Comparison of ENCODE assay signal across 11 mouse cellular contexts in the genomic region with DNA sequence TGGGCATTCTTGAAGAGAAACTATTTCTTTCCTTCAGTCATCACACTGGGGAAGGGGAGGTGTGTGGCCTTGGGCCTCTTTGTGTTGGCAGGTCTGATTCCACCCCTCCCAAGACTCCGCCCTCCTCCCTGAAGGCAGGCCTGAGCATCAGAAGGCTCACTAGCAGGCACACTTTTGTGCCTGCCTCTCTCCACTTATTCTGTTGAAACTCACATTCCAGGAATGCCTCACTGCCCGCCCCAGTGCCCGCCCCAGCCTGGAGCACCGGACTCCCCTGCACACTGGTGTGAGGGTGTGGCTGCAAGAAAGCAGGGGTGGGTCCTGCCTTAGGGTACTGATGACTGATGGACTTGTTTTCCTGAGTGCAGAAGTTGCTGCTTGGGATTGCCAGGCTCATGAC. TPM values are rescaled to one million over a fixed set of nuclear protein-coding genes. Genes with fewer than 3 reads are reported as not detected.
DNase-seq lines count a peak whose midpoint lies in the region; ATAC-seq and TF ChIP-seq lines count a peak whose summit lies in the region.
"Had no signal": no experiment of that assay in that cellular context is flagged by ENCODE, and none has a peak within 500 bp of the region (broad histone marks: within the 10 kb centered on the region; RNA-seq: fewer than 3 reads in every experiment).

No protein-coding gene starts in this region.

- TF ChIP-seq POLR2A in kidney, adult 2 months (IDR thresholded peaks at IDR 0.05; ENCODE audit: low read depth, low read length) = no peak

- no peaks in the 10 kb centered on the region for H3K9me3 ChIP-seq in forebrain, embryonic 11.5 days (ENCODE audit: control insufficient read depth, low read length)
- no peaks in the 10 kb centered on the region for H3K9me3 ChIP-seq in forebrain, embryonic 16.5 days (ENCODE audit: control insufficient read depth, low read length)
- no peaks in the 10 kb centered on the region for H3K9me3 ChIP-seq in lung, postnatal 0 days (ENCODE audit: low read length)
- H3K9me3 ChIP-seq: neural tube, embryonic 13.5 days had no signal

- H3K27ac ChIP-seq in forebrain, embryonic 11.5 days (ENCODE audit: low read depth, low read length) = no peak overlapping the region
- no peak overlapping the region for H3K27ac ChIP-seq in forebrain, embryonic 16.5 days (ENCODE audit: low read length)
- no peak overlapping the region for H3K27ac ChIP-seq in kidney, adult 2 months (ENCODE audit: insufficient read depth, low read depth, low read length)
- peak overlapping the region; percentile 69 for H3K27ac ChIP-seq in lung, postnatal 0 days (ENCODE audit: low read length)
- H3K27ac ChIP-seq: neural tube, embryonic 13.5 days had no signal

- no peak for TF ChIP-seq CTCF in kidney, adult 2 months (conservative IDR thresholded peaks at IDR 0.05; ENCODE audit: insufficient read depth, insufficient read length, low read depth, low read length)
- no peak for TF ChIP-seq CTCF in lung, postnatal 0 days (IDR thresholded peaks at IDR 0.05)

- H3K4me2 ChIP-seq in forebrain, embryonic 11.5 days (ENCODE audit: low read depth, low read length, severe bottlenecking) = no peak overlapping the region
- H3K4me2 ChIP-seq in forebrain, embryonic 16.5 days (ENCODE audit: low read length) = no peak overlapping the region
- no peak overlapping the region for H3K4me2 ChIP-seq in lung, postnatal 0 days (replicated peaks; ENCODE audit: low read depth, low read length)
- H3K4me2 ChIP-seq: liver, embryonic 11.5 days; neural tube, embryonic 13.5 days had no signal

- 36% methylated on average over 4 of the region's 4 CpGs for WGBS in forebrain, embryonic 11.5 days
- 33% methylated on average over 4 of the region's 4 CpGs for WGBS in forebrain, embryonic 16.5 days
- WGBS in kidney, adult 2 months = 45% methylated on average over 4 of the region's 4 CpGs
- 35% methylated on average over 4 of the region's 4 CpGs for WGBS in lung, postnatal 0 days

- ATAC-seq in forebrain, embryonic 11.5 days (replicated peaks; ENCODE audit: low FRiP score) = 0 out of 2 replicates have a peak, but pooled peaks have one; percentile 27
- ATAC-seq in forebrain, embryonic 16.5 days = no peak
- ATAC-seq in lung, postnatal 0 days = peak; percentile 88
- no peak for ATAC-seq in granulocyte monocyte progenitor cell, adult 5-6 weeks (replicated peaks; ENCODE audit: poor library complexity, severe bottlenecking)

- H3K27me3 ChIP-seq in forebrain, embryonic 11.5 days (ENCODE audit: control insufficient read depth, insufficient read depth, low read length) = no peaks in the 10 kb centered on the region
- no peaks in the 10 kb centered on the region for H3K27me3 ChIP-seq in forebrain, embryonic 16.5 days (replicated peaks; ENCODE audit: control insufficient read depth, insufficient read depth, low read length)
- H3K27me3 ChIP-seq in kidney, adult 2 months (replicated peaks; ENCODE audit: control insufficient read depth, insufficient read depth, low read length) = no peaks in the 10 kb centered on the region
- H3K27me3 ChIP-seq in lung, postnatal 0 days (replicated peaks; ENCODE audit: insufficient read depth, low read length) = no peaks in the 10 kb centered on the region
- H3K27me3 ChIP-seq: neural tube, embryonic 13.5 days had no signal

- peak; percentile 61 for DNase-seq in forebrain, embryonic 11.5 days (ENCODE audit: low spot score)
- DNase-seq in Muller cell, postnatal 12 days (ENCODE audit: inconsistent ontology term) = peak; percentile 82
- peak; percentile 48 for DNase-seq in kidney, adult 2 months
- DNase-seq in lung, postnatal 0 days (ENCODE audit: low spot score) = peak; percentile 92
- no peak for DNase-seq in gastrocnemius, postnatal 10 days
- no peak for DNase-seq in cerebellum, adult 9-11 months

- 0 out of 2 replicates have a peak, but pooled peaks cover 2% of the 10 kb centered on the region for H3K4me1 ChIP-seq in forebrain, embryonic 11.5 days (replicated peaks; ENCODE audit: control insufficient read depth, insufficient read depth, low read length)
- H3K4me1 ChIP-seq in forebrain, embryonic 16.5 days (replicated peaks; ENCODE audit: control insufficient read depth, insufficient read depth, low read length) = peaks cover 23% of the 10 kb centered on the region
- H3K4me1 ChIP-seq in kidney, adult 2 months (ENCODE audit: control insufficient read depth, insufficient read depth, low read length) = no peaks in the 10 kb centered on the region
- H3K4me1 ChIP-seq in lung, postnatal 0 days (ENCODE audit: insufficient read depth, low read depth, low read length) = peaks cover 22% of the 10 kb centered on the region

- peak; percentile 84 for TF ChIP-seq EP300 in lung, postnatal 0 days (IDR thresholded peaks at IDR 0.05)

- no peak overlapping the region for H3K9ac ChIP-seq in forebrain, embryonic 11.5 days (ENCODE audit: low read length)
- no peak overlapping the region for H3K9ac ChIP-seq in forebrain, embryonic 16.5 days (replicated peaks; ENCODE audit: low read depth, low read length)
- H3K9ac ChIP-seq in lung, postnatal 0 days (replicated peaks; ENCODE audit: low read depth) = no peak overlapping the region
- H3K9ac ChIP-seq: neural tube, embryonic 13.5 days had no signal

- no peak overlapping the region for H3K4me3 ChIP-seq in forebrain, embryonic 11.5 days (ENCODE audit: low read depth, low read length)
- H3K4me3 ChIP-seq in forebrain, embryonic 16.5 days (replicated peaks; ENCODE audit: low read length) = no peak overlapping the region
- no peak overlapping the region for H3K4me3 ChIP-seq in kidney, adult 2 months (ENCODE audit: insufficient read depth, low read depth, low read length)
- no peak overlapping the region for H3K4me3 ChIP-seq in lung, postnatal 0 days (ENCODE audit: low read depth, low read length)
- H3K4me3 ChIP-seq: neural tube, embryonic 13.5 days had no signal

- no peaks in the 10 kb centered on the region for H3K36me3 ChIP-seq in forebrain, embryonic 11.5 days (ENCODE audit: control insufficient read depth, insufficient read depth, low read length)
- H3K36me3 ChIP-seq in forebrain, embryonic 16.5 days (ENCODE audit: control insufficient read depth, insufficient read depth) = no peaks in the 10 kb centered on the region
- no peaks in the 10 kb centered on the region for H3K36me3 ChIP-seq in kidney, adult 2 months (ENCODE audit: control insufficient read depth, insufficient read depth, low read length)
- no peaks in the 10 kb centered on the region for H3K36me3 ChIP-seq in lung, postnatal 0 days (ENCODE audit: insufficient read depth, low read length)
- H3K36me3 ChIP-seq: neural tube, embryonic 13.5 days had no signal

RNA-seq across cellular contexts. Expression of a gene that starts 46.5 kb away (rescaled TPM):
- 2.7 and 4.2 TPM in 2 replicates for polyA plus RNA-seq in forebrain, embryonic 11.5 days (2014; fragmentation: Nextera tagmentation; extraction: Ambion mirVana)
- 20.4 and 27.9 TPM in 2 replicates for polyA plus RNA-seq in forebrain, embryonic 16.5 days (2015; fragmentation: Nextera tagmentation; extraction: Ambion mirVana)
- polyA plus RNA-seq in kidney, adult 2 months (2012; rRNA removed) = 97.0 and 98.2 TPM in 2 replicates
- 44.6 and 52.1 TPM in 2 replicates for polyA plus RNA-seq in lung, postnatal 0 days (2015; fragmentation: Nextera tagmentation; extraction: Ambion mirVana)
- total RNA-seq in gastrocnemius, postnatal 10 days (2021) = 100 to 1,000 TPM in 1 of 2 experiments, 10 to 100 TPM in 1; 93.5 to 103 TPM
- not detected in 2 replicates for total RNA-seq in granulocyte monocyte progenitor cell, adult 5-6 weeks (2014; fragmentation: Nextera tagmentation)
- total RNA-seq in granulocyte monocyte progenitor cell, adult 5-6 weeks (2017) = not detected in 2 replicates

RNA-seq across cellular contexts. Expression of a gene that starts 49.5 kb away (rescaled TPM):
- not detected in 2 replicates for polyA plus RNA-seq in forebrain, embryonic 11.5 days (2014; fragmentation: Nextera tagmentation; extraction: Ambion mirVana)
- not detected in 2 replicates for polyA plus RNA-seq in forebrain, embryonic 16.5 days (2015; fragmentation: Nextera tagmentation; extraction: Ambion mirVana)
- 0.02 TPM in 1 of 2 replicates, not detected in the other for polyA plus RNA-seq in kidney, adult 2 months (2012; rRNA removed)
- polyA plus RNA-seq in lung, postnatal 0 days (2015; fragmentation: Nextera tagmentation; extraction: Ambion mirVana) = not detected in 2 replicates
- total RNA-seq in gastrocnemius, postnatal 10 days (2021) = not detected
- total RNA-seq in granulocyte monocyte progenitor cell, adult 5-6 weeks (2014; fragmentation: Nextera tagmentation) = not detected in 2 replicates
- not detected in 2 replicates for total RNA-seq in granulocyte monocyte progenitor cell, adult 5-6 weeks (2017)
- total RNA-seq: gastrocnemius, adult 18-20 months had no signal
- polyA plus RNA-seq: liver, embryonic 11.5 days; neural tube, embryonic 13.5 days had no signal

Comparison
In these comparisons a context has a peak if more than half of its experiments do, and no peak if none do; other contexts are left out.
1. ATAC-seq: peak in forebrain, embryonic 11.5 days (single experiment) and lung, postnatal 0 days (single experiment); none in forebrain, embryonic 16.5 days (single experiment) and granulocyte monocyte progenitor cell, adult 5-6 weeks (single experiment).
2. DNase-seq: peak in forebrain, embryonic 11.5 days (single experiment), Muller cell, postnatal 12 days (single experiment), kidney, adult 2 months (single experiment) and lung, postnatal 0 days (single experiment); none in gastrocnemius, postnatal 10 days (single experiment) and cerebellum, adult 9-11 months (single experiment).